Mouse (Mus musculus): Measurements from ENCODE around the gene Rhbg. TPM values are rescaled to one million over a fixed set of nuclear protein-coding genes. Genes with fewer than 3 reads are reported as not detected.
"Not testable (repeated sequence)": the region's sequence is repeated elsewhere in the genome, so short reads cannot be mapped to it uniquely, and the experiment has no call there.

The Rhbg gene
- polyA plus RNA-seq, 1 experiment from 2014 or later: 0.18 TPM

DNA sequence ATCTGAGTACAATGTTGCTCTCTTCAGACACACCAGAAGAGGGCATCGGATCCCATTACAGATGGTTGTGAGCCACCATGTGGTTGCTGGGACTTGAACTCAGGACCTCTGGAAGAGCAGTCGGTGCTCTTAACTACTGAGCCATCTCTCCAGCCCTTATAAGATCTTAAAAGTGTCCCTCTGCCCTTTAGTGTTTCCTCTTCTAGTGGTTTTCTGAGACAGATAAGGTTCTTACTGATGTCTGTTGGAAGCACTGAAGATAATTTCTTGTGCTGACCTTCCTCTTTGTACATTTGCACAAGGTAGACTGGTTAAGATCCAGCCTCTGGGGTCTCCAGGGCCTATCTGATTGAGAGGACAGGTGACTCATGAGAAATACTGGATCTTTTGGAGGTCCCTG lies 16.8 kb upstream of the Rhbg start:
- not testable (repeated sequence) for H3K27ac ChIP-seq (ENCODE audit: low read length); H3K4me3 ChIP-seq (ENCODE audit: low read depth, low read length); ATAC-seq; H3K36me3 ChIP-seq (ENCODE audit: control insufficient read depth, insufficient read depth, low read length); H3K9me3 ChIP-seq (replicated peaks; ENCODE audit: control insufficient read depth, low read length, poor library complexity, severe bottlenecking); H3K4me2 ChIP-seq (ENCODE audit: low read length); H3K9ac ChIP-seq (ENCODE audit: low read depth, low read length); H3K27me3 ChIP-seq (ENCODE audit: control insufficient read depth, insufficient read depth, low read depth, low read length); H3K4me1 ChIP-seq (ENCODE audit: control insufficient read depth, insufficient read depth, low read length)
- WGBS: 93% methylated on average over 2 of the region's 2 CpGs

- no peak overlapping the region for H3K27ac ChIP-seq (ENCODE audit: low read length)
- ATAC-seq: no peak
- no peak overlapping the region for H3K4me3 ChIP-seq (ENCODE audit: low read depth, low read length)
- H3K9me3 ChIP-seq (replicated peaks; ENCODE audit: control insufficient read depth, low read length, poor library complexity, severe bottlenecking): no peaks in the 10 kb centered on the region
- no peaks in the 10 kb centered on the region for H3K36me3 ChIP-seq (ENCODE audit: control insufficient read depth, insufficient read depth, low read length)
- H3K9ac ChIP-seq (ENCODE audit: low read depth, low read length): no peak overlapping the region
- no peaks in the 10 kb centered on the region for H3K27me3 ChIP-seq (ENCODE audit: control insufficient read depth, insufficient read depth, low read depth, low read length)
- no peaks in the 10 kb centered on the region for H3K4me1 ChIP-seq (ENCODE audit: control insufficient read depth, insufficient read depth, low read length)
- WGBS: 84% methylated on average over 5 of the region's 5 CpGs
- H3K4me2 ChIP-seq (ENCODE audit: low read length): no peak overlapping the region
Measured at GRCm38 (mm10) chr3:88268991-88269390, 14.5 kb upstream of the Rhbg start.

GRCm38 (mm10) chr3:88268014-88268413 lies 13.5 kb upstream of the Rhbg start:
- not testable (repeated sequence) for ATAC-seq; H3K4me2 ChIP-seq (ENCODE audit: low read length); H3K27ac ChIP-seq (ENCODE audit: low read length); H3K4me3 ChIP-seq (ENCODE audit: low read depth, low read length); H3K9me3 ChIP-seq (replicated peaks; ENCODE audit: control insufficient read depth, low read length, poor library complexity, severe bottlenecking); H3K9ac ChIP-seq (ENCODE audit: low read depth, low read length); H3K36me3 ChIP-seq (ENCODE audit: control insufficient read depth, insufficient read depth, low read length); H3K27me3 ChIP-seq (ENCODE audit: control insufficient read depth, insufficient read depth, low read depth, low read length); H3K4me1 ChIP-seq (ENCODE audit: control insufficient read depth, insufficient read depth, low read length)
- 89% methylated on average over 6 of the region's 6 CpGs for WGBS

DNA sequence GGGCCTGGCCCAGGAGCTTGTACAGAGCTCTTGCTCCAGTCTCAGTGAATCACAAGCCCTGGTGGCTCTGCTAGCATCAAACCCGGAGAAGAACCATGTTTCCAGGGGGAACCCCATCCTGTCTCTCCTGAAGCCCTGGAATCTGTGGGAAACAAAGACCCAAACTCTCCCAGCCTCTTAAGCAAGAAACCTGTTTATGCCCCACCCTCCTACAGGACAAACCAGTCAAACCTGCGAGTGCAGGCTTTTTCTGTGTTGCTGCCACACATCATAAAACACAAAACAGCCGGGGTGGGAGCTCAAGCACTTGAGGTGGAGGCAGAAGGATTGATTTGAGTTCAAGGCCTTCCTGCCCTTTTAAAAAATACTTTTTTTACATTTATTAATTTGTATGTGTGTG lies 7.8 kb upstream of the Rhbg start:
- Histone ChIP-seq H3K9me3 (replicated peaks; ENCODE audit: control insufficient read depth, low read length, poor library complexity, severe bottlenecking) (no peaks in the 10 kb centered on the region), H3K9ac (ENCODE audit: low read depth, low read length) (no peak overlapping the region), H3K4me3 (ENCODE audit: low read depth, low read length) (no peak overlapping the region), H3K4me2 (ENCODE audit: low read length) (no peak overlapping the region), H3K36me3 (ENCODE audit: control insufficient read depth, insufficient read depth, low read length) (no peaks in the 10 kb centered on the region), H3K4me1 (ENCODE audit: control insufficient read depth, insufficient read depth, low read length) (no peaks in the 10 kb centered on the region), H3K27ac (ENCODE audit: low read length) (no peak overlapping the region), H3K27me3 (ENCODE audit: control insufficient read depth, insufficient read depth, low read depth, low read length) (no peaks in the 10 kb centered on the region)
- WGBS: 82% methylated on average over 3 of the region's 3 CpGs
- no peak for ATAC-seq

- no peak overlapping the region for H3K27ac ChIP-seq (ENCODE audit: low read length)
- no peak overlapping the region for H3K4me2 ChIP-seq (ENCODE audit: low read length)
- no peak overlapping the region for H3K4me3 ChIP-seq (ENCODE audit: low read depth, low read length)
- H3K9ac ChIP-seq (ENCODE audit: low read depth, low read length): no peak overlapping the region
- no peaks in the 10 kb centered on the region for H3K36me3 ChIP-seq (ENCODE audit: control insufficient read depth, insufficient read depth, low read length)
- ATAC-seq: no peak
- 82% methylated on average over 7 of the region's 7 CpGs for WGBS
- no peaks in the 10 kb centered on the region for H3K9me3 ChIP-seq (replicated peaks; ENCODE audit: control insufficient read depth, low read length, poor library complexity, severe bottlenecking)
- H3K27me3 ChIP-seq (ENCODE audit: control insufficient read depth, insufficient read depth, low read depth, low read length): peaks cover 19% of the 10 kb centered on the region
- H3K4me1 ChIP-seq (ENCODE audit: control insufficient read depth, insufficient read depth, low read length): peaks cover 4% of the 10 kb centered on the region
Measured at GRCm38 (mm10) chr3:88256382-88256781, 1.9 kb upstream of the Rhbg start.

GRCm38 (mm10) chr3:88255950-88256349 lies 1.4 kb upstream of the Rhbg start:
- H3K27ac ChIP-seq (ENCODE audit: low read length): no peak overlapping the region
- H3K4me2 ChIP-seq (ENCODE audit: low read length): no peak overlapping the region
- H3K4me3 ChIP-seq (ENCODE audit: low read depth, low read length): no peak overlapping the region
- peaks cover 19% of the 10 kb centered on the region for H3K27me3 ChIP-seq (ENCODE audit: control insufficient read depth, insufficient read depth, low read depth, low read length)
- no peak overlapping the region for H3K9ac ChIP-seq (ENCODE audit: low read depth, low read length)
- WGBS: 87% methylated on average over 6 of the region's 6 CpGs
- H3K9me3 ChIP-seq (replicated peaks; ENCODE audit: control insufficient read depth, low read length, poor library complexity, severe bottlenecking): no peaks in the 10 kb centered on the region
- H3K4me1 ChIP-seq (ENCODE audit: control insufficient read depth, insufficient read depth, low read length): peaks cover 4% of the 10 kb centered on the region
- H3K36me3 ChIP-seq (ENCODE audit: control insufficient read depth, insufficient read depth, low read length): no peaks in the 10 kb centered on the region
- no peak for ATAC-seq

DNA sequence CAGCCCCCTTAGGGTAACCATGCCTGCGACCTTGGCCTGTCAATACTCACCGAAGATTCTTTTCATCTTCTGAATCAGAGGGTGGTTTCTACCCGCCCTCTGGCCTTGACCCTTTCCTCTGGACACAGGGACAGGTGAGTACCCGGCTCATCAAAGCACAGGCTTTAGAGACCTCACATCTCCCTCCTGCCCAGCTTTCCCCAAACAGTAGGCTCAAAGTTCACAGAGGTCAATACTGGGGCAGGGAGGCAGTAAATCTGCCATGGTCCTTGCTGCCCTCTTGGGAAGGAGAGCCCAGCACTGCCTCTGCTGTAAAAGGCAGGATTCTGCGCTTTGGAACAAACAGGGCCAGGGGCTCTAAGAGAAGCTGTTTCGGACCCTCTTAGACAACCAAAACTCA lies 1.8 kb downstream of the Rhbg start:
- H3K9me3 ChIP-seq (replicated peaks; ENCODE audit: control insufficient read depth, low read length, poor library complexity, severe bottlenecking): no peaks in the 10 kb centered on the region
- no peak overlapping the region for H3K27ac ChIP-seq (ENCODE audit: low read length)
- no peak for ATAC-seq
- H3K36me3 ChIP-seq (ENCODE audit: control insufficient read depth, insufficient read depth, low read length): no peaks in the 10 kb centered on the region
- H3K27me3 ChIP-seq (ENCODE audit: control insufficient read depth, insufficient read depth, low read depth, low read length): peaks cover 19% of the 10 kb centered on the region
- H3K4me1 ChIP-seq (ENCODE audit: control insufficient read depth, insufficient read depth, low read length): peaks cover 4% of the 10 kb centered on the region
- 72% methylated on average over 6 of the region's 6 CpGs for WGBS
- no peak overlapping the region for H3K4me2 ChIP-seq (ENCODE audit: low read length)
- H3K9ac ChIP-seq (ENCODE audit: low read depth, low read length): no peak overlapping the region
- no peak overlapping the region for H3K4me3 ChIP-seq (ENCODE audit: low read depth, low read length)

DNA sequence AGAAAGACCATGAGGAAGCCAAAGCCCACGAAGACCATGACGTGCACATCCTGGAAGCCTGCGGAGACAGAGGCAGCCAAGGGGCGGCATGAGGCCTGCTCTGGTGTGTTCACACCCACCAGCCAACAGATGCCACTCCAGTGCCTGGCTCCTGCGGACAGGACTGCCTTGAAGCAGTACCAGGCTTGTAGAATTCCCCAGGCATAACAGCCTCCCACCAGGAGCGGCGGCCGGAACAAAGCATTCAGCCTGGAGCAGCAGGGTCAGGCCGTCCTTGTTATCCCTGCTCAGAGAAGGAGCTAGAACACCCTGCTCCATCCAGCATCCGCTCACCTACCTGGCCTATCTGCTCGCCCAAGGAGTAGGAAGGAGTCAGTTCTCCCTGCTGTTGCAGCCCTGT lies 6.1 kb downstream of the Rhbg start:
- WGBS: 54% methylated on average over 11 of the region's 11 CpGs

DNA sequence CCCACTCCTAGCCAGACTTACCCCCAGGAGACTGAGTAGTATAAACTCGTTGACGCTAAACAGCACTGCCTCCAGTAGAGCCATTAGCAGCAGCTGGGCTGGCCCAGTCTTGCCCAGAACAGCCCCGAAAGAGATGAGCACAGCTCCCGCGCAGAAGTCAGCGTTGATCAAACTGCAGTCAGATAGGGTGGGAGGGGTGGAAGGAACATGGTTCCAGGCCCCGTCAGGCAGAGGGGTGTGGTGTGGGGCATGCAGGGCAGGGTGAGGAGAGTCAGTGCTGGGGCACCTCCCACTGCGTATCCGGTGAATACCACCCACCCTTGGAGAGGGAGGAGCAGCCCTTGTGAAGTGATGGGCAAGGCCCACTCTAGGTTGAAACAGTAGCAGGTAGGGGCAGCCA lies 6.8 kb downstream of the Rhbg start:
- no peaks in the 10 kb centered on the region for H3K4me1 ChIP-seq (ENCODE audit: control insufficient read depth, insufficient read depth, low read length)
- peaks cover 6% of the 10 kb centered on the region for H3K27me3 ChIP-seq (ENCODE audit: control insufficient read depth, insufficient read depth, low read depth, low read length)
- WGBS: 77% methylated on average over 9 of the region's 9 CpGs
- H3K4me3 ChIP-seq (ENCODE audit: low read depth, low read length): no peak overlapping the region
- H3K9ac ChIP-seq (ENCODE audit: low read depth, low read length): no peak overlapping the region
- no peak for ATAC-seq
- no peak overlapping the region for H3K27ac ChIP-seq (ENCODE audit: low read length)
- no peak overlapping the region for H3K4me2 ChIP-seq (ENCODE audit: low read length)
- H3K36me3 ChIP-seq (ENCODE audit: control insufficient read depth, insufficient read depth, low read length): no peaks in the 10 kb centered on the region
- H3K9me3 ChIP-seq (replicated peaks; ENCODE audit: control insufficient read depth, low read length, poor library complexity, severe bottlenecking): no peaks in the 10 kb centered on the region

More for the DNA sequence above, 6.1 kb downstream of the Rhbg start:
- no peak for ATAC-seq
- H3K9ac ChIP-seq (ENCODE audit: low read depth, low read length): no peak overlapping the region
- H3K9me3 ChIP-seq (replicated peaks; ENCODE audit: control insufficient read depth, low read length, poor library complexity, severe bottlenecking): no peaks in the 10 kb centered on the region
- no peak overlapping the region for H3K4me2 ChIP-seq (ENCODE audit: low read length)
- H3K27ac ChIP-seq (ENCODE audit: low read length): no peak overlapping the region
- no peaks in the 10 kb centered on the region for H3K36me3 ChIP-seq (ENCODE audit: control insufficient read depth, insufficient read depth, low read length)
- no peaks in the 10 kb centered on the region for H3K4me1 ChIP-seq (ENCODE audit: control insufficient read depth, insufficient read depth, low read length)
- H3K4me3 ChIP-seq (ENCODE audit: low read depth, low read length): no peak overlapping the region
- peaks cover 8% of the 10 kb centered on the region for H3K27me3 ChIP-seq (ENCODE audit: control insufficient read depth, insufficient read depth, low read depth, low read length)

DNA sequence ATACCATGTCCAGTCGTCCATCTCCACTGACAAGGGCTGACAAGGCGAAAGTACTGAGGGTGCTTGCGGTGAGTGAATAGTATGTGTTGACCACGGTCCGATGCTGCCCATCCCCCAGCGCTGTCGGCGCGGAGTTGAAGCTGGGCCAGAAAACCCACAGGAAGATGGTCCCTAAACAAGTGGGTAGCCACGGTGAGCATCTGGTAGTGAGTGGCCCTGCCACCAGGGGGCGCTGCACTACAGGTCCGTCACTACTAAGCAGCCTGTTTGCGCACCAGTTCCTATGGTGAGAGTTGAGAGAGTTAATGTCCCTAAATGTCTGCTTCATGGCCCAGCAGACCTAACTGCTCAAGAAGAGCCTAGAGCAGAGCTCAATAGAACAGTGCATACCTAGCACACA lies 8.7 kb downstream of the Rhbg start:
- WGBS: 15% methylated on average over 13 of the region's 13 CpGs
- ATAC-seq: no peak
- H3K27me3 ChIP-seq (ENCODE audit: control insufficient read depth, insufficient read depth, low read depth, low read length): peaks cover 14% of the 10 kb centered on the region
- no peaks in the 10 kb centered on the region for H3K36me3 ChIP-seq (ENCODE audit: control insufficient read depth, insufficient read depth, low read length)
- no peak overlapping the region for H3K27ac ChIP-seq (ENCODE audit: low read length)
- no peaks in the 10 kb centered on the region for H3K9me3 ChIP-seq (replicated peaks; ENCODE audit: control insufficient read depth, low read length, poor library complexity, severe bottlenecking)
- no peak overlapping the region for H3K4me3 ChIP-seq (ENCODE audit: low read depth, low read length)
- H3K9ac ChIP-seq (ENCODE audit: low read depth, low read length): no peak overlapping the region
- H3K4me2 ChIP-seq (ENCODE audit: low read length): no peak overlapping the region
- H3K4me1 ChIP-seq (ENCODE audit: control insufficient read depth, insufficient read depth, low read length): peaks cover 3% of the 10 kb centered on the region

Data from midbrain, embryonic 16.5 days (tissue).